Mouse (Mus musculus): Measurements from ENCODE around the gene Trdn. TPM values are rescaled to one million over a fixed set of nuclear protein-coding genes. Genes with fewer than 3 reads are reported as not detected.

Trdn gene
- polyA plus RNA-seq, 1 experiment = 1.1 TPM

GRCm38 (mm10) chr10:33353026-33353425 is 272.7 kb downstream of the Trdn start:
- WGBS = 80% methylated on average over 1 of the region's 1 CpGs

GRCm38 (mm10) chr10:33366521-33366920 is 286.2 kb downstream of the Trdn start:
- DNase-seq = no peak
- Histone ChIP-seq H3K4me1 (ENCODE audit: control insufficient read depth, insufficient read depth, low read length) (no peaks in the 10 kb centered on the region), H3K4me3 (replicated peaks; ENCODE audit: extremely low read depth, low read depth, low read length) (no peak overlapping the region)
- no peak for TF ChIP-seq POLR2A (IDR thresholded peaks at IDR 0.05; ENCODE audit: borderline replicate concordance, extremely low read depth, low read depth, low read length)
- TF ChIP-seq CTCF (IDR thresholded peaks at IDR 0.05; ENCODE audit: insufficient read depth, low read length) = no peak

More at GRCm38 (mm10) chr10:33353026-33353425, 272.7 kb downstream of the Trdn start:
- no peaks in the 10 kb centered on the region for H3K4me1 ChIP-seq (ENCODE audit: control insufficient read depth, insufficient read depth, low read length)
- H3K4me3 ChIP-seq (replicated peaks; ENCODE audit: extremely low read depth, low read depth, low read length) = no peak overlapping the region
- no peak for DNase-seq
- no peak for TF ChIP-seq CTCF (IDR thresholded peaks at IDR 0.05; ENCODE audit: insufficient read depth, low read length)
- no peak for TF ChIP-seq POLR2A (IDR thresholded peaks at IDR 0.05; ENCODE audit: borderline replicate concordance, extremely low read depth, low read depth, low read length)

- WGBS = 72% methylated on average over 2 of the region's 2 CpGs
- Histone ChIP-seq H3K4me1 (ENCODE audit: control insufficient read depth, insufficient read depth, low read length) (no peaks in the 10 kb centered on the region), H3K4me3 (replicated peaks; ENCODE audit: extremely low read depth, low read depth, low read length) (no peak overlapping the region)
- TF ChIP-seq CTCF (IDR thresholded peaks at IDR 0.05; ENCODE audit: insufficient read depth, low read length) (no peak), POLR2A (IDR thresholded peaks at IDR 0.05; ENCODE audit: borderline replicate concordance, extremely low read depth, low read depth, low read length) (no peak)
- no peak for DNase-seq
These were observed 290.2 kb downstream of the Trdn start for GRCm38 (mm10) chr10:33370534-33370933.

GRCm38 (mm10) chr10:33375474-33376029 is 295.2 kb downstream of the Trdn start:
- no peaks in the 10 kb centered on the region for H3K4me1 ChIP-seq (ENCODE audit: control insufficient read depth, insufficient read depth, low read length)
- no peak for DNase-seq
- TF ChIP-seq POLR2A (IDR thresholded peaks at IDR 0.05; ENCODE audit: borderline replicate concordance, extremely low read depth, low read depth, low read length) = no peak
- TF ChIP-seq CTCF (IDR thresholded peaks at IDR 0.05; ENCODE audit: insufficient read depth, low read length) = no peak
- no peak overlapping the region for H3K4me3 ChIP-seq (replicated peaks; ENCODE audit: extremely low read depth, low read depth, low read length)
- 71% methylated on average over 2 of the region's 2 CpGs for WGBS

Other genes with a start within 250 kb of the Trdn start
- gene Nkain2, start 190.1 kb upstream of the Trdn start, polyA plus RNA-seq (2012; rRNA removed) = 0.05 TPM in 1 of 2 replicates, not detected in the other

Measured in lung, adult 2 months (tissue).